Mouse (Mus musculus) liver, embryonic 14.5 days (tissue): ENCODE data around the gene Il6ra. TPM values are rescaled to one million over a fixed set of nuclear protein-coding genes. Genes with fewer than 3 reads are reported as not detected.

ENCODE experiments used
- ATAC-seq: fragments of 200-750 bp; cut with Nextera tagmentation; 2 replicates; pipeline ENCODE4 v1.8.0; 2017; ENCODE audit warnings: moderate number of reproducible peaks, mild to moderate bottlenecking, moderate library complexity; ENCODE audit not compliant: insufficient read depth
- DNase-seq, 3 experiments: peaks; one replicate each; pipeline ENCODE4 v3.0.0-alpha.2; 2012 to 2013; ENCODE audit warnings: low read depth in 3 of 3, low spot score in 3 of 3
- H3K27ac ChIP-seq: fragments of 300-500 bp; sonication (generic); 2 replicates; pipeline ENCODE4 v1.5.1; 2014; ENCODE audit warnings: moderate library complexity, mild to moderate bottlenecking, control low read depth, inconsistent platforms
- H3K27me3 ChIP-seq: fragments of 300-500 bp; sonication (generic); 2 replicates; pipeline ENCODE4 v1.6.1; 2014; ENCODE audit warnings: mild to moderate bottlenecking, low read length, moderate library complexity; ENCODE audit not compliant: control insufficient read depth, insufficient read depth
- H3K36me3 ChIP-seq: fragments of 300-500 bp; sonication (generic); replicated peaks from 2 replicates; pipeline ENCODE4 v1.6.1; 2014; ENCODE audit warnings: low read depth; ENCODE audit not compliant: control insufficient read depth, insufficient read depth
- H3K4me1 ChIP-seq, 2 experiments: fragments of 200-500 bp in 1 of 2; fragments of 300-500 bp in 1 of 2; sonication (generic) in 1 of 2; replicated peaks; 2 replicates each; pipeline ENCODE4 v1.6.1; 2012 to 2014; ENCODE audit warnings: antibody characterized with exemption in 1 of 2, inconsistent platforms in 1 of 2, low read length in 1 of 2; ENCODE audit not compliant: control insufficient read depth in 2 of 2, insufficient read depth in 2 of 2
- H3K4me2 ChIP-seq: fragments of 300-500 bp; sonication (generic); 2 replicates; pipeline ENCODE4 v1.6.1; 2014; ENCODE audit warnings: low read depth, mild to moderate bottlenecking, control low read depth, moderate library complexity
- H3K4me3 ChIP-seq, 2 experiments: fragments of 200-500 bp in 1 of 2; fragments of 300-500 bp in 1 of 2; sonication (generic) in 1 of 2; 2 replicates each; pipeline ENCODE4 v1.5.1; 2012 to 2014; ENCODE audit warnings: low read depth in 2 of 2, low read length in 2 of 2, mild to moderate bottlenecking in 2 of 2, control low read depth in 1 of 2, inconsistent platforms in 1 of 2, moderate library complexity in 1 of 2; ENCODE audit not compliant: insufficient read depth in 1 of 2
- H3K9ac ChIP-seq: fragments of 300-500 bp; sonication (generic); replicated peaks from 2 replicates; pipeline ENCODE4 v1.6.1; 2014; ENCODE audit warnings: mild to moderate bottlenecking, control low read depth, moderate library complexity
- H3K9me3 ChIP-seq: fragments of 300-500 bp; sonication (generic); 2 replicates; pipeline ENCODE4 v1.6.1; 2016; ENCODE audit warnings: low read length, mixed read lengths; ENCODE audit not compliant: control insufficient read depth
- CTCF ChIP-seq: IDR thresholded peaks from 2 replicates; pipeline ENCODE4 v1.5.1; 2016; ENCODE audit warnings: antibody characterized with exemption, low read depth, control low read depth
- EP300 ChIP-seq: IDR thresholded peaks from 2 replicates; pipeline ENCODE4 v1.6.1; 2016; ENCODE audit warnings: antibody characterized with exemption, low read depth
- WGBS: fragments of 180-500 bp; shearing (Covaris S2); extraction: QIAGEN DNeasy Blood & Tissue Kit; methylation state at CpG from one replicate; pipeline ENCODE4 v1.1.7; 2014; ENCODE audit not compliant: insufficient replicate concordance; 5-methylcytosine and 5-hydroxymethylcytosine counted together
- polyA plus RNA-seq, 2 experiments: library from polyadenylated mRNA; depleted of rRNA in 1 of 2; stranded (reverse) in 1 of 2; unstranded in 1 of 2; fragments of >200 nt; fragmentation: Nextera tagmentation in 1 of 2; extraction: Ambion mirVana in 1 of 2; gene quantifications; 2 replicates each; pipeline versions ENCODE4 v1.2.1 to v1.2.3; 2012 to 2014

Il6ra gene
- polyA plus RNA-seq, 2 experiments: 1.2 to 1.9 TPM

DNA sequence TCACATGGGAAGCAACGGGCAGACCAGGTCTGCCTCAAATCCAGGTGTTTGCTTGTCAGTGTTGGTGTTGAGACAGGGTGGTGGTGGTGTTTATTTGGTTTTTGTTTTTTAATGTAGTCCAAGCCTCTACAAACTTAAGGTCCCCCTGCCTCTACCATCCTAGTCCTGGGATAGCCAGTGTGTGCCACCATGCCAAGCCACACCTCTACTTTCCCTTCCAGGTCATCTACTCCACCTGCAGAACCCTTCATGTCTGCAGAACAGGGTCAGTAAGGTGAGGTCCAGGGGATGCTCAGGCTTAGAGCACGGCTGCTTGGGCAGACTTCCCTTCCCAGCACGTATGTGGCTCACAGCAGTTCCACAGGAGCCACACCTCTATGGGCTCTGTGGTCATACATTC, 52.7 kb downstream of the Il6ra start:
- no peak for TF ChIP-seq CTCF
- Histone ChIP-seq H3K27me3 (no peaks in the 10 kb centered on the region), H3K27ac (no peak overlapping the region), H3K9me3 (peaks cover 2% of the 10 kb centered on the region; the same call in 1 of the 2 replicates), H3K9ac (no peak overlapping the region), H3K36me3 (no peaks in the 10 kb centered on the region), H3K4me1 (peaks cover 0 to 3% of the 10 kb centered on the region in 2 experiments; a peak in 1 of 4 replicates), H3K4me3 (no peak overlapping the region), H3K4me2 (no peak overlapping the region)
- 59% methylated on average over 3 of the region's 3 CpGs for WGBS
- ATAC-seq: no peak
- no peak for DNase-seq

DNA sequence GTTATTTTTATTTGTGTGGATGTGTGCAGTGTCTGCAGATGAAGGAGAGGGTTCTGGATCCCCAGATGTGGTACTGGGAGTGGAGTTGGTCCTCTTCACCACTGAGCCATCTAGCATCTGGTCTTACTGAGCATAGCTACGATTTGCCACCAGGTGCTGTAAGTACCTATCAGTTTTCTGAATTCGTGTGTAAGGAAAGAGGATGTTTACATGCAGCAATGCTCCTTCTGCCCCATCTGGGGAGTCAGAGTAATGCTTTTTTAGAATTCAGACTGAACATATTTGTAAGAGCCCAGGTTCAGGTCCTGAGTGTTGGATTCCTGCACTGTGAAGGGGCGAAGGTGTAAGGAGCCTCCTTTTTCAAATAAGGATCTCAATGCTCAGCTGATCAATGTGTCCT, 53.1 kb downstream of the Il6ra start:
- WGBS: 42% methylated on average over 3 of the region's 3 CpGs
- no peak for TF ChIP-seq EP300
- TF ChIP-seq CTCF: no peak
- no peak overlapping the region for H3K4me2 ChIP-seq
- H3K27ac ChIP-seq: no peak overlapping the region
- peaks cover 2% of the 10 kb centered on the region; the same call in 1 of the 2 replicates for H3K9me3 ChIP-seq
- ATAC-seq: no peak
- no peak for DNase-seq
- no peak overlapping the region for H3K4me3 ChIP-seq
- no peaks in the 10 kb centered on the region for H3K36me3 ChIP-seq
- peaks cover 0 to 3% of the 10 kb centered on the region in 2 experiments; a peak in 1 of 4 replicates for H3K4me1 ChIP-seq
- no peaks in the 10 kb centered on the region for H3K27me3 ChIP-seq
- H3K9ac ChIP-seq: no peak overlapping the region

DNA sequence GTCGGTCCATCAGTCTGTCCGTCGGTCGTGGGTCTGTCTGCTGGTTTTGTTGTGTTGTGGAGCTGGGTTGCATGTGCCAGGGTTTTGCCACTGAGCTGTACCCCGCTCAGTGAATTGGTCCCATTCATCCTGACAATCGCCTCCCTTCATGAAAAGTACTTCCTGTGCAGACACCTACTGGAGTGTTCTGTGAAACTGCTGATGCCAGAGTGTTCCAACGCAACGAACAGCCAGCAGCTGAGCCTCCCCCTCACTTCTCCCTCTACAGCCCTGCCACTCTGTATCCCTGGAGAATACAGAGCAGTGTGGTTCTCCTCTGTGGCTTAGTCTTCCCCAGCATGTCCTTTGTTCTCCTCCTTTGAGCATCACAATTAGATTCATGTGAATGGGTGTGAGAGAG, 54.1 kb downstream of the Il6ra start:
- no peak for TF ChIP-seq CTCF
- 68% methylated on average over 8 of the region's 8 CpGs for WGBS

DNA sequence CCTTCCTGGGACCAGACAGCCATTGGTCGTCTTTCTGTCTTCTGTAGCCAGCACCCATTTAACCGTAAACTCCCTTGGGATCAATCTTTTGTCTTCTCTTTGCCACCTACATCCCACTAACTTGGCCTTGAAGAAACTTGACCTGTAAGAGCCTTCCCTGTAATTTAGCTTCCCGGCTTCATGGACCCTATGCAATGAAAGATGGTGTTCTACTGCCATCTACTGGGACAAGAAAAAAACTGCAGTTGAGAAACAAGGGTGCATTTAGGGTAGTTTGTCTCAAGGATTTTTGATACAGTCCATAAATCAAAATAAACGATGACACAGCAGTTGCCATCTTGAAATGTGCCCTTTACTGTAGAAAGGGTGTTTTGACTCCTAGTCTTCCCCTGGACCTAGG, 54.9 kb downstream of the Il6ra start:
- no peak for TF ChIP-seq EP300
- TF ChIP-seq CTCF: peak; percentile 78
- no peak overlapping the region for H3K9ac ChIP-seq
- no peaks in the 10 kb centered on the region for H3K27me3 ChIP-seq
- ATAC-seq (no peak), DNase-seq (peak in 2 of 3 experiments; percentile 37 to 54)
- no peak overlapping the region for H3K4me3 ChIP-seq
- no peak overlapping the region for H3K27ac ChIP-seq
- 11% methylated on average over 4 of the region's 4 CpGs for WGBS
- no peak overlapping the region for H3K4me2 ChIP-seq
- H3K36me3 ChIP-seq: no peaks in the 10 kb centered on the region
- 0 out of 4 replicates have a peak, but pooled peaks cover 0 to 3% of the 10 kb centered on the region in 2 experiments for H3K4me1 ChIP-seq
- peaks cover 2% of the 10 kb centered on the region; the same call in 1 of the 2 replicates for H3K9me3 ChIP-seq

More for the DNA sequence above, 54.1 kb downstream of the Il6ra start:
- Histone ChIP-seq H3K4me2 (no peak overlapping the region), H3K36me3 (no peaks in the 10 kb centered on the region), H3K9ac (no peak overlapping the region), H3K9me3 (peaks cover 2% of the 10 kb centered on the region; the same call in 1 of the 2 replicates), H3K4me1 (peaks cover 0 to 1% of the 10 kb centered on the region in 2 experiments; a peak in 1 of 4 replicates), H3K4me3 (no peak overlapping the region), H3K27me3 (no peaks in the 10 kb centered on the region), H3K27ac (no peak overlapping the region)
- DNase-seq (no peak), ATAC-seq (no peak)

DNA sequence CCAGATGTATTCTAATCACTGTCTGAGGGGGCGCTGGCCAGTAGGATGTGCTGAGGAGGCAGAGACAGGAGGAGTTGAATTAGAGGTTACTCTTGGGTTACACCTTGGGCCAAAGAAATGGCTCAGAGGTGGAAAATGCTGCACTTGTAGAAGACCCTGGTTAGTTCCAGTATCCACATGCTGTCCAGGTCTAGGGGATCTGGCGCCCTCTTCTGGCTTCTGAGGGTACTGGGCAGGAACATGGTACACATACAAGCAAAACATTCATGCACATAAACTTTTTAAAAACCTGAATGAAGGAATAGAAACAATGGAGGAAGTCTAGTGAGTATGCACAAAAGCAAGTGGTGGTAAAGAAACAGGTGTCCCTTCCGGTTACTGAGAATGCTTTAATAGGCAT, 55.6 kb downstream of the Il6ra start:
- Histone ChIP-seq H3K4me1 (0 out of 4 replicates have a peak, but pooled peaks cover 0 to 3% of the 10 kb centered on the region in 2 experiments), H3K4me2 (no peak overlapping the region), H3K9ac (no peak overlapping the region), H3K4me3 (no peak overlapping the region), H3K27ac (no peak overlapping the region), H3K27me3 (no peaks in the 10 kb centered on the region), H3K36me3 (no peaks in the 10 kb centered on the region), H3K9me3 (peaks cover 2% of the 10 kb centered on the region; the same call in 1 of the 2 replicates)
- WGBS: 83% methylated on average over 3 of the region's 3 CpGs
- DNase-seq (no peak), ATAC-seq (no peak)
- TF ChIP-seq CTCF: peak; percentile 73
- no peak for TF ChIP-seq EP300
